Mouse (Mus musculus): Measurements from ENCODE around the gene Cplx1.

The Cplx1 gene

GRCm38 (mm10) chr5:108549489-108550206 lies at the start of gene Cplx1:
TSS of gene Cplx1 (minus strand) at chr5:108550024.
- peak; percentile 82 to 86 for DNase-seq

- peak; percentile 58 to 69 for DNase-seq
These were observed 31.6 kb upstream of the Cplx1 start for GRCm38 (mm10) chr5:108581361-108581891.

- no peak for DNase-seq
These were observed 23.2 kb upstream of the Cplx1 start for GRCm38 (mm10) chr5:108573054-108573453.

- no peak for DNase-seq
These were observed 21.2 kb upstream of the Cplx1 start for GRCm38 (mm10) chr5:108570991-108571390.

GRCm38 (mm10) chr5:108567104-108567503 lies 17.3 kb upstream of the Cplx1 start:
- DNase-seq: no peak

- DNase-seq: no peak
These were observed 16.7 kb upstream of the Cplx1 start for GRCm38 (mm10) chr5:108566523-108566922.

GRCm38 (mm10) chr5:108565381-108565780 lies 15.6 kb upstream of the Cplx1 start:
- no peak for DNase-seq

GRCm38 (mm10) chr5:108564346-108564745 lies 14.5 kb upstream of the Cplx1 start:
- DNase-seq: no peak

GRCm38 (mm10) chr5:108562483-108562882 lies 12.7 kb upstream of the Cplx1 start:
- DNase-seq: no peak

- no peak for DNase-seq
These were observed 7.2 kb upstream of the Cplx1 start for GRCm38 (mm10) chr5:108556986-108557385.

- DNase-seq: no peak
These were observed 4.2 kb upstream of the Cplx1 start for GRCm38 (mm10) chr5:108554041-108554440.

GRCm38 (mm10) chr5:108550207-108550594 lies 377 bp upstream of the Cplx1 start:
- peak in 1 of 2 experiments; percentile 33 for DNase-seq

GRCm38 (mm10) chr5:108549137-108549488 lies 711 bp downstream of the Cplx1 start:
- DNase-seq: peak in 1 of 2 experiments; percentile 31

GRCm38 (mm10) chr5:108547636-108548035 lies 2.2 kb downstream of the Cplx1 start:
- DNase-seq: peak in 1 of 2 experiments; percentile 26

GRCm38 (mm10) chr5:108543516-108544291 lies 6.1 kb downstream of the Cplx1 start:
- peak in 1 of 2 experiments; percentile 22 for DNase-seq

- DNase-seq: no peak
These were observed 15.6 kb downstream of the Cplx1 start for GRCm38 (mm10) chr5:108534188-108534587.

- DNase-seq: no peak
These were observed 27.2 kb downstream of the Cplx1 start for GRCm38 (mm10) chr5:108522597-108522996.

- no peak for DNase-seq
These were observed 27.9 kb downstream of the Cplx1 start for GRCm38 (mm10) chr5:108521896-108522295.

- DNase-seq: no peak
These were observed 28.8 kb downstream of the Cplx1 start for GRCm38 (mm10) chr5:108521016-108521415.

- peak in 1 of 2 experiments; percentile 24 for DNase-seq
These were observed 29.7 kb downstream of the Cplx1 start for GRCm38 (mm10) chr5:108520153-108520552.

GRCm38 (mm10) chr5:108518951-108519350 lies 30.9 kb downstream of the Cplx1 start:
- DNase-seq: no peak

GRCm38 (mm10) chr5:108518106-108518885 lies 31.5 kb downstream of the Cplx1 start:
- peak; percentile 68 to 70 for DNase-seq

- no peak for DNase-seq
These were observed 33.2 kb downstream of the Cplx1 start for GRCm38 (mm10) chr5:108516655-108517054.
